Mouse (Mus musculus): ENCODE measurements around the gene Rdh8. TPM values are rescaled to one million over a fixed set of nuclear protein-coding genes. Genes with fewer than 3 reads are reported as not detected.
"Not testable (repeated sequence)": the region's sequence is repeated elsewhere in the genome, so short reads cannot be mapped to it uniquely, and the experiment has no call there.

The Rdh8 gene
- total RNA-seq (2021) = not detected
- long read RNA-seq, experiment 1 = 0 reads
- long read RNA-seq, experiment 2 = 0 reads

DNA sequence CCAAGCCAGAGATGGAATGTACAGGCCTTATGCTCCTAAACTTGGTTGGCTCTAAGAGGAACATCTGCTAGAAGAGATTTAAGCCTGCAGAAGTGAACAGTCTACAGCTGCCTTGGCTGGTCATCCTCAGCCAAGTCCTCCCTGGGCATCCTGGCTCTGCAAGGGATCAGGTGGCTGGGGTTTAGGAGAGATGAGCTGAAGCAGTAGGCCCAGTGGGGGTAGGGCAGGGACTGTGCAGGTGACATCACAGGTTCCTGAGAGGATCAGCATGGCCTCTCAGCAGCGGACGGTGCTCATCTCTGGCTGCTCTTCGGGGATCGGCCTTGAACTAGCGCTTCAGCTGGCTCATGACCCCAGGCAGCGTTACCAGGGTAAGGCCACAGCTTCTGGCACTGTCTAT, at the start of gene Rdh8:
TSS of gene Rdh8 (plus strand) at position 268 of the 400 bp plus-strand sequence.
- no peak for DNase-seq

DNA sequence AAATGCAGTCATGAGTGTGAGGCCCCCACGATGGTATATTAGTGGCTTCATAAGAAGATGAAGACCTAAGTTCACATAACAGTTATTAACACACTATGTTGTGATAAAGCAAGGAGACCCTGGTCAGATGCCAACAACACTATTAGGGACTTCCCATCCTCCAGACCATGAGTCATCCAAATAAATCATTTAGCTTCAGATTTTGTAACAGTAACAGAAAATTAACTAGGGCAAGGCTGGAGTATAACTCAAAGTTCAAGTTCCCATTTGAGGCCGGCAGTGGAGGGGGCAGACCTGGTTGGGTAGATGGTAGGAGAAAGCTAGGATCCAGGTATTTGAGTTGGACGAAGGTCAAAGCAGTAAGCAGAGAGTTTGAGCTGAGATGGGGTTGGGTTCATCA, 37.0 kb upstream of the Rdh8 start:
- no peak for DNase-seq

DNA sequence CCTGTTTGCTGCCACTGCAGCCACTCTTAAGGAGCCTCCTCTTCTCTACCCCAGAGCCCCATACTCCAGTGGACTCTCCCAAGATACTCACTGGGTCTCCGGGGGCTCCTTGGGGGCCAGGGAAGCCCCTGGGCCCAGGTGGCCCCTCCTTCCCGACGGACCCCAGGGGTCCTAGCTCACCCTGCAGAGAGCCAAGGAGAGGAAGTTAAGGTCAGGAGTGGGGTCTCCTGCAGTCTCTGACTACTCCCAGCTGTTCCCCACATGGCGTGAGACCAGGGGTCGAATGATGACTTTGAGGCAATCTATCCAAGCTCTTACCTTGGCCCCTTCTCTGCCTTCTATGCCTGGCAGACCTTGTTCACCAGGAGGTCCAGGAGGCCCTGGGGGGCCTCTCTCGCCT, 33.2 kb upstream of the Rdh8 start:
- DNase-seq = no peak

DNA sequence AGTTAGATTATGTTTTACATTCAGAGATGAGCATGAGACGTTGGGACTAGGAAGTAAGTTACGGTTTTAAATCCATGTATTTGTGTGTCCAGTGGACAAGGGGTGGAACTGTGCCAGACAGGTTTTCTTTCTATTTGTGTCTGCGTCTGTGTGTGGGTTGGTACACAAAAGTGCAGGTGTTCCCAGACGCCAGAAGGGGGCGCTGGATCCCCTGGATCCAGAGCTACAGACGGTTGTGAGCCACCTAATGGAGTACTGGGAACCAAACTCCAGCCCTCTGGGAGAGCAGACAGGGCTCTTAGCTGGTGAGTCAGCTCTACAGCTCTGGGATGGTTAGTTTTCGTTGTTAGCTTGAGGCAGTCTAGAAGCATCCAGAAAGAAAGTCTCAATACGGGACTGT, 30.3 kb upstream of the Rdh8 start:
- no peak for DNase-seq

DNA sequence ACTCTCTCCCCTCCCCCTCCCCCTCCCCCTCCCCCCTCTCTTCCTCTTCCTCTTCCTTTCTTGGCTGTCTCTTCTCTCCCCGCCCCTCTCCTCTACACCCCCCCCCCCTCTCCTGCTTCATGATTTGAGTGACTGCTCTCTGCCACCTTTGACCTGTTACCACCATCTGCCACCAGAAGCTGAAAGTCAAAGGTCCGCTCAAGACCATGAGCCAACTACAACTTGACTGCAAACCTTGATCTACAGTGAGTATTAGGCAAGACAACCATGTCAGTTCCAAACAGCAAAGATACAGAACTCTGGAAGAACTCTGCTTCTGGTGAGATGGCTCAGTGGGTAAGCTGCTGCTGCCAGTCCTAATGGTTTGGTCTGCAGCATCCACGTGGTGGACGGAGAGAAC, 28.7 kb upstream of the Rdh8 start:
- no peak for DNase-seq

DNA sequence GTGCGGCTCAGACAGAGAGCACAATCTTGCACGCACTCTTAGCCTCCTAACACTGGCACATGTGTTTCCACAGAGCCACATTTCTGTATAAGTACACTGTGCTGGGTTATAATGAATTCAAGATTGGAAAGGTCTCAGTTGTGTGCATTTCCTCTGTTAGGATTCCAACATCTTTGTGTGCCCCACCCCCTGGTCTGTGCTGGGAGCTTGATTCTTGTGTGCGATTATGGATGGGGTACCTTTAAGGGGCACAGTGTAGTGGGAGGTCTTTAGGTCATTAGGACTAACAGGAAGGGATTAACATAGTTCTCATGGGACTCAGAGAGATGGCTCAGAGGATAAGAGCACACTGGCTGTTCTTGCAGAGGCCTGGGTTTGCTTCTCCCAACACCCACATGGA, 28.0 kb upstream of the Rdh8 start:
- DNase-seq = no peak

DNA sequence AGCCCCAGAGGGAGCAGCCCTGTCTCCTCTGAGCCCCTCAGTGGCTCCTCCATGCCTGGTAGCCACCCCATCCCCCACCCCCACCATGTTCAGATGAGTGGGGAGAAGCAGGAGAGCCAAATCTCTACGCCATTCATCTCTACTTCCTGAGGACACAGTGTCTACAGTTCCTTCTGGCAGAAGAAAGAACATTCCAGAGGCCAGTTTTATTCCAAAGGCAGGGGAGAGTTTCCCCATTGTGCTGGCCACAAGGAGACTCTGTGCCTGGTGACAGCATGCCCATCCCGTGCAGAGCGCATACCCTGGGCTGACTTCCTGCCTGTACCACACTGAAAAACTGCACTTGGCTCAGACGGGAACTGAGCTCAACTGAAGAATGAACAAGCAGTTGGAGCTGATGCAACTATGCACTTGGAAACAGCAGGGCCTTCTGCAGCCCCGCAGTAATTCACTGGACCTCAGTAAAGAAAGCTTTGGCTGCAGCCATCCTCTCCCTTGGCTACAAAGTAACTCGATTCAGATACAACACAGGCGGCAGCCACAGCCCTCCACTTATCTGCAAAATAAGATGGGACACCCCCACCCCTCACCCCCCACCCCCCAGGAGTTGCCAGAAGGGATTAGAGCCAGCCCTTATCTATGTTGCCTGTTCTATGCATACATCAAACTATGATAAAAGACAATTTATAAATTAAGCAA, 24.0 kb upstream of the Rdh8 start:
- peak; percentile 23 for DNase-seq

DNA sequence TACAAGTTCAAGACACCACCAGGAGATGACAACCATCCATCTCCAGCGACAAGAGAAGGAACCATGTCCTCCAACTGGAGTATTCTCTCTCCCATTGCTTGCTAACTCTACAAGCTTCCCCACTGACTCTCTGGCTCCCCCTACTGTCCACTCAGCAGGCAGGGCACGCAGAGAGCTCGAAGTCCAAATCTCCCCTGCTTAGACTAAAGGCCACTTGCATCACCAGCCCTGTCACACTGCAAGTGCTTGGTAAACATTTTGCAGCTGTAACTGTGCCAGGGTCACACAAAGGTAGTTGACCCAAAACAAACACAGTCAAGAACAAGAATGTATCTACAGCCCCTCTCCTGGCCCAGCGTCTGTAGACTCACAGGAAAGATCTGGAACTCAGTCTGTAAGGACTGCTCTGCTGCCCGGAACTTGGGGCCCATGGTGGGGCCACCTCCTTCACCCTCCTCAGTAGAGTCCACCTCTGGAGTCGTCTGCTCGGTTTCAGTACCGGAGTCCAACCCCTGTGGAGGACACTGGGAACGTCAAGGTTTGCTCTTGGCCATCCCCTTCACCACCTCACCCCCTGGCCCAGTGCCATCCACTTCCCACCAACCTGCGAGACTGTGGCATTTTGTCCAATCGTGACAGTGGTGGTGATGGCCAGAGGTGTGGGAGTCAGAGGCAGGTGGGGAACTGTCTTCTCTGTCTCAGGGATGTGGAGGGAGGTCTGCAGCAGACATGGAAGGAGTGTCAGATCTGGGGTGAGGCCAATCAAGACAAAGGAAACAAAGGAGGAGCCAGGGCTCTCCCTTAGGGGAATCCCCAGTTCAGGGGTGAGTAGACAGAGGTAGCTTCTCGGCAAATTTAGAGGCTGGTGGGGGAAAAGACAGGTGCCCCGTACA, 13.8 kb upstream of the Rdh8 start:
- DNase-seq = peak; percentile 66

DNA sequence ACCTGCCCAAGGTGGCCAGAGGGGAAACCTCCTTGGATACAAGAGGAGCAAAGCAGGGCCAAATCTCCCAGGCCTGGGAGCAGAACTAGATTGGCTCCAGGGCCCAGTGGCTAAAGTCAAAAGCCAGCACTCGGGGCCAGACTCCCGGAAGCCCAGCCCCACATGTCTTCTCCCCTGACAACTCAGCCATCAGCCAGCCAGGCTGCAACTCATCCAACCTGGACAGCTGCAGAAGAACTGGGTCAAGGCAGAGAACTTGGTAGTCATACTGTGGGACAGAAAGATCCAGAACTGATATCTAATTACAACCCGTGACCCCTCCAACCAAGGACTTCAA, 13.2 kb upstream of the Rdh8 start:
- peak; percentile 65 for DNase-seq

DNA sequence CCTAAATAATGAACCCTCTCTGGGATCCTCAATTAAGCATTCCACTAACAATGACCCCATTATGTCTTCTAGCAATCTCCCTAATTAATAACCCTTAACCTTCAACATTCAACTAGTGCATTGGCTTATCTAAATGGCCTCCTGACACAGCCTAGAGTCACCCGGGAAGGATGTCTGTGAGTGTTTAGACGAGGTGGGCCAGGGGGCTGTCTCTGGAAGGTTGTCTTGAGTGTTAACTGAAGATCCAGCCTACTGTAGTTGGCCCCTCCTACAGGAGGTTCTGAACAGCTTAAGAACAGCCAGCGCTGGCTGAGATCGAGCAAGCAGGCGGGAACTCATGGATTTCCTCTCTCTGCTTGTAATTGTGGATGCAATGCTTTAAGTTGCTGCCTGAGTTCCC, 12.6 kb upstream of the Rdh8 start:
- no peak for DNase-seq

DNA sequence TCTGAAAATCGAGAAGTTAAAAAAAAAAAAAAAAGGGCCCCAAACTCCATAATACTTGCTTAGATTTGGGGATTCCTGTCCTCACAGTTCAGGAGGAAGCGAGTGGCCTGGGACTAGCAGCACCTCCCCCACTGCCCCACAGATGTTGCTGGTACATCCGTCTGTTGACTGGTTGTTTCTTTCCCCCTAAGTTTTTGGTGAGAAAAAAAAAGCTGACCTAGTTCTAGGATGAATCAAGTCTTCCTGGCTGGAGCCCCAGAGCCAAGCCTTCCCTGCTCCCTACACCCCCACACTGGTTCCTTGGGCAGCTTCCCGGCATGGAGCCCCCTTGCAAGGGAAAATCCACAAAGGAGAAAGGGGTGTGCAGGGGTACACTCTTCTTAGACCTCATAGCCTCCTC, 8.0 kb upstream of the Rdh8 start:
- DNase-seq = no peak

DNA sequence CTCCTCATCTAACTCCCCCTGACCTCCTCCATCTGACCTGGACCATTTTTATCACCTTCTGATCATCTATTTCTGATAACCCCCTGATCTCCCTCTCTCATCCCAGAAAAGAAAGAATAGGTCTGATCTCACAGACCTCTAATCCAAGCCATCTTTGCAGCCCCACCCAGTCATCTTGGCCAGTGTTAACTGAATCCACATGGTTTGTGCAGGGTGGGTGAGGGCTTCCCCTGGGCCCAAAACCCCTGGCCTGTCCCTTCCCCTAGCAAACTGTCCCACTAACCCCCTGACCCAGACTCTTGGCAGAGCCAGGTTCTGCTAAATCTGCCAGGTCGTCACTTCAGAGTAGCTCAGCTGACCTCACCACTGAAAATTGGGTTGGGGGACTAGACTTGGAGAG, 7.5 kb upstream of the Rdh8 start:
- DNase-seq = no peak

DNA sequence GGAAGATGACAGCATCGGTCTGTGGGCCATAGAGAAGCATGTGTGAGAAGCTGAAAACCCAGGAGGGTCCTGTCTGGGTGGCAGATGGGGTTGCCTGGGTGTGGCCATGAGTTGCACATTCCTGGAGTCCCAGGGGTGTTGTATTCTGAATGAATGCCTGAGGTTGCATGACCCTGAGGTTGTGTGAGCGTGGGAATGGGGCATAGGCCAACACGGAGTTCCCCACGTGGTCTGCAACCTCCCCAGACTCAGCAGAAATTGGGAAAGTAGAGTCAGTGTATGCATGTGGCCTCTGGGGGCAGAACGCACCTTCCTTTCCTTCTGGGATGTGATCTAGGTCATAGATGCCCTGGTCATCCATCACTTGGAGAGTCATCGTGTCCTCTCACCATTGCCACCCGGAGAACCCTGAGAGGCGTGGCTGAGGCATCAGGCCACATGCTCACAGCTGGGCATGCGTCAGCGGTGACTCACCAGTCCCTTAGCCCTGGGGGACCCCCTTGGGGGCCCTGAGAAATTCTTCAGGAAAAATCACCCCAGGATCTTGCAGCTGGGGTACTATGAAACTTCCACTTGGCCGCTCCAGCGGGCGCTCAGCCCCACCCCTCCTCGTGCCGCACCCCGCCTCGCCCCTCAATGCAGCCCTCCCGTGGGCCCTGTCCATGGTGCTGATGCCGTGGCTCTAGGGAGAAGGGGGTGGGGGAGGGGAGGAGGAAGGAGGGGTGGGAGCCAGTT, 5.6 kb upstream of the Rdh8 start:
- peak; percentile 69 for DNase-seq

DNA sequence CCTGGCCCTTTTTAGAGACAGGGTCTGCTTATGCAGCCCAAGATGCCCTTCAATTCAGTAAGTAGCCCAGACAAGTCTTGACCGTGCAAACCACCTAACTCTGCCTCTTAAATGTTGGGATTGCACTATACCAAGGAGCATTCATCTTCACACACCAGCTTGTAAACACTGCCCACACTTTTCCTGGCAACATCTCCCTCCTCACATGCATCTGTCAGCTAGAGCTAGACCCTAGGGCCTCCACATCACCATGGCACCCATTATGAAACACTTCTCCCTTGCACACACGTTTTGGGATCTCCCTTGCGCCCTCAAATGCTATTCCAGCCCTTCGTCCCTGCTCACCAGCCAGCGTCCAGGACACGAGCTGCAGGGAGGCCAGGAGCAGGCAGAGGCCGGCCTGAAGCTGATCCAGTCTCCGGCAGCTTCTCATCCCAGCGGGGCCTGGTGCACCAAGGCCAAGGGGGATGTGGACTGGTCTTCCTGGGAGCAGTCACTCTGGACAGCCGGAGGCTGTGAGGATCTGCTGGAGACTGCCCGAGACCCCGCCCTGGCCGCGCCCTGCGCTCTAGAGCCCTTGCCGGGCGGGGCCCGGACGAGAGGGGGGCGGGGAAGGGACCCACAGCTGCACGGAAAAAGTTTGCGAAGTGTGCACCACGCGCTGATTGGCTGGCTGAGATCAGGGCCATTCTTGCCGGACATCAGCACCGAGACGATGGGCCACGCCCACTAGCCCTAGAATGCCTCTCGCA, 3.6 kb upstream of the Rdh8 start, which contains the start of gene Col5a3:
TSS of gene Col5a3 (minus strand) at position 547 of the 752 bp plus-strand sequence.
- peak; percentile 80 for DNase-seq

DNA sequence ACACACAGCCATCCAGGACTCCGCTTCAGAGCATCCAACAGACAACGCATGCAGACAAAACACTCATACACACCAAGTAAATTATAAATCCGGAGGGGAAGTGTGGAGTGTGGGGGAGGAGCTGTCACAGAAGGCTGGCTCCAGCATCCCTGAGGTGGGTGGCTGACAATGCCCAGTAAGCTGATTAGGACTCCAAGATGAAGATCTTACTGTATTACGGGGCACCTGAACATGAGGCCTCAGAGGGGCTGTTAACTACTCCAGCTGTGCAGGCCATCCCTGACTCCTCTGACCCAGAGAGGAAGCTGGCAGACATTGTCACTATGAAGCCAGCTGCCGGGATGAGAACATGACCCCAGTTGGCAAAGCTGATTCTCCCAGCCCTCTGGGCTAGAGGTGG, 1.7 kb downstream of the Rdh8 start:
- DNase-seq = no peak

DNA sequence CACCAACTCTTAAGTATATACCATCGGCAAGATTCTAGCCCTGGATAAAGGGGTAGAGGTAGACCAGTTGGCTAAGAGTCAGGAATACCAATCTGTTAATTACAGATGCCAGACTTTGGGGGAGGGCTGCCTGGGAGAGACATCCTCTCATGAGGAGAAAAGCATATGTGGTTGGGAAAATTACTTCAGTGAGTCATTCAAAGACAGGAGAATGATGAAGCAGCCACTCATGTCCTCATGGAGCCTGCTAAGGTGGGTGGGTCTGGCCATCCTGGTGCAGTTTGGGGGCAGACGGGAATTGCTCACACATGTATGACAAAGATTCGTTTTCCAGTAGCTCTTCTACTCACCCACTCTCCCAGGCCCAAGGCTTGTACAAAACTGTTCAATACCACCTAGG, 4.5 kb downstream of the Rdh8 start:
- no peak for DNase-seq

DNA sequence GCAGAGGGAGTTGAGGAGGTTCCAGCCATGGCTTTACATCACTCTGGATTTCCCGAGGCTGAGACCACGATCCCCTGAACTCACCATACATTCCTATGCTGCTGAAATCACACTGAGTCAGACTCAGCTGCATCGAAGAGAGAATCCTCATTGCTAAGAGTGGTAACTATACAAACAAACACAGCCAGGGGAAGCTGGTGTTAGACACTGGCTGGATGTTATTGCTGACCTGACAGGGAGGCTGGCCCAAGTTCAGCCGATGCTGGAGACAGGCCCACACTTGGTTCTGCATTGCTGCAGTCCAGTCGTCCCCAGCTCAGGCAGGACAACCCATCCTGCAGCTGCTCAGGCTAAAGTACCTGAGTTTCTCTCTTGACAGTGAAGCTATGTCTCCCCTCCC, 7.5 kb downstream of the Rdh8 start:
- peak; percentile 45 for DNase-seq

DNA sequence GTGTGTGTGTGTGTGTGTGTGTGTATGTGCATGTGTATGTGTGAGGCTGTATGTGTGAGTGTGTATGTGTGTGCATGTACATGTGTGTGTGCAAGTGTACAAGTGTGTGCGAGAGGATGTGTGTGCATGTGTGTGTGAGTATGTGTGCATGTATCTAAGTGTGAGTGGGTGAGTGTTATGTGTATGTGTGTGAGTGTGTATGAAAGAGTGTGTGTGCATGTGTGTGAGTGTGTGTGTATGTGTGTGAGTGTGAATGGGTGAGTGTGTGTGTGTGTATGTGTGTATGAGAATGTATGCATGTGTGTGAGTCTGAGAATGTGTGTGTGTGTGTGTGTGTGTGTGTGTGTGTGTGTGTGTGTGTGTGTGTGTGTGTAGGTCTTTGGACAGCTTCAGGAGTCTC, 9.8 kb downstream of the Rdh8 start:
- no peak for DNase-seq

DNA sequence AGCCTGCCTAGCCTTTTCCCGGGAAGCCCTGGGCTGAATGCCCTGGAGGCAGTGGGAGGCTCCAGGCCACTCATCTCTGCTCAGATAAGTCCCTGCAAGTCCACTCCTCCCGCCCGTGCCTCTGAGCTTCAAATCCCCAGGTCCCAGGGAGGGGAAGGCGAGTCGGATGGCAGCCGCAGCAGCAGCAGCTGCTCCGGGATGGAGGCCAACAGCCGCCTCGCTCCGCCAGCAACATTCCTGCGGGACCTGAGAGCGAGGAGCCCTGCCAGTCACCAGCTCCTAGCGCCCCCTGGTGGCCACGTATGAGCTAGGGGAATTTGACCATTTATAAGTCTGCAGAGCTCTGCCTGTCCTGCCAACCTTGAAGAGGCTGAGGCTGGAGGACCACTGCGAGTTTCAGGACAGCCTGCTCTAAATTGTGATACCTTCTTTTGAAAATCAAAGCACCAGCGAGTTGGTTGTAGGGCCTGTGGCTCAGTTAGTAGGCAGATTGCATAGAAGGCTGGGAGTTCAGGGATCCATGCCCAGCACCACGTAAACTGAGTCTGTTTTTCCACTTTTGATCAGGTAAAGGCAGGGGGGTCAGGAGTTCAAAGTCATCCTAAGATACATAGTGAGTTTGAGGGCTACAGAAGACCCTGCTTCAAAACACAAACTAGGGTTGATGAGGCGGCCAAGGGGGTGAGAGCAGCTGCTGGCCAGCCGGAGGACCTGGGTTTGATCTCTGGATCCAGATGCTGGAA, 12.8 kb downstream of the Rdh8 start:
- DNase-seq = peak; percentile 100

DNA sequence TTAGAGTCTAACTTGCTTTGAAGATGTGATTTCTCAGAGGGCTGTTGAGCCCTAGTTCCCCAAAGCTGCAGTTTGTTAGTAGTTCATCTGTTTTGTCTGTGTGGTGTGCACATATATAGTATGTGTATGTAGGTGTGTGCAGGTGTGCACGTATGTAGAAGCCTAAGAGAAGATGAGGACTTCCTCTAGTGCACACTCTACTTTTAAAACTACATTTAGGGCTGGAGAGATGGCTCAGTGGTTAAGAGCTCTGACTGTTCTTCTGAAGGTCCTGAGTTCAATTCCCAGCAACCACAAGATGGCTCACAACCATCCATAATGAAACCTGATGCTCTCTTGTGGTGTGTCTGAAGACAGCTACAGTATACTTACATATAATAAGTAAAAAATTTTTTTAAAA, 16.6 kb downstream of the Rdh8 start:
- DNase-seq = no peak

DNA sequence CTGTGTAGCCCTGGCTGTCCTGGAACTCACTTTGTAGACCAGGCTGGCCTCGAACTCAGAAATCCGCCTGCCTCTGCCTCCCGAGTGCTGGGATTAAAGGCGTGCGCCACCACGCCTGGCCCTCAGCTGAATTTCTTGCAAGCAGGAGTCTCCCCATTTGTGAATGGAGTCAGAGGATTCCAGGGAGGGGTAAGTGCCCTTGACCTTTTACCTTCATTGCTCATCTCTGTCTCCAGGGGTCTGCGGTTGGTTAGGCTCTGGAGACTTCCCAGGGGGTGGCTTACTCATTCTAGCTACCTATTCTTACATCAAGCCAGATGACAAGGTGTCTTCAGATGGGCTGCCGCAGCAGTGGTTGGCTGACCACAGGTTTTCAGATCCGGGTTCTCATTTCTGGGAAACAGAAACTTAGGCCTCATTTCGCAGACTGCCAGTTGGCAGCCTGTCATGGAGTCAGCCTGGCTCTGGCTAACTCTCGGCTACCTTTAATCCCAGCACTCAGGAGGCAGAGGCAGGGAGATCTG, 17.2 kb downstream of the Rdh8 start:
- DNase-seq = not testable (repeated sequence)

All from gastrocnemius, postnatal 10 days (tissue).